Mouse (Mus musculus): ENCODE data around the gene Ces2h. TPM values are rescaled to one million over a fixed set of nuclear protein-coding genes. Genes with fewer than 3 reads are reported as not detected.
"Not testable (repeated sequence)": the region's sequence is repeated elsewhere in the genome, so short reads cannot be mapped to it uniquely, and the experiment has no call there.

Ces2h gene
- not detected for polyA plus RNA-seq (2017; shearing (Covaris generic))

DNA sequence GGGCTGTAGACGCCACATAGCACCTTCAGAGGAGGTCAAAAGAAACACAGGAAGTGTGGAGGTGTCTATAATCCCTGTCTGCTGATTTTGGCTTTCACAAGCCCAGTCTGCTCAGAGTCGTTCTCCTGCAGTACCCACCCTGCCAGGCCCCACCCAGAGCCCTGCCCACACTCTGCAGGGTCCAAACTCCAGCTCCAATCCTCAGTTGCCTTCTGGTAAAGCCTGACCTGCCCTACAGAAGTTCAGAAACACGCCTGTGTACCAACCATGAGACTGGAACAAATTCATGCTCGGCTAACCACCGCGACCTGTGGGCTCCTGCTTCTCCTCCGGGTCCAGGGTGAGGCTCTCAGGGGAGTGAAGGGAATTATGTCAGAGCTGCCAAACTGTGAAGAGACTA, at the start of gene Ces2h:
Gene Ces2h (plus strand): TSS at position 268 of the 400 bp plus-strand sequence.
- no peak for ATAC-seq

DNA sequence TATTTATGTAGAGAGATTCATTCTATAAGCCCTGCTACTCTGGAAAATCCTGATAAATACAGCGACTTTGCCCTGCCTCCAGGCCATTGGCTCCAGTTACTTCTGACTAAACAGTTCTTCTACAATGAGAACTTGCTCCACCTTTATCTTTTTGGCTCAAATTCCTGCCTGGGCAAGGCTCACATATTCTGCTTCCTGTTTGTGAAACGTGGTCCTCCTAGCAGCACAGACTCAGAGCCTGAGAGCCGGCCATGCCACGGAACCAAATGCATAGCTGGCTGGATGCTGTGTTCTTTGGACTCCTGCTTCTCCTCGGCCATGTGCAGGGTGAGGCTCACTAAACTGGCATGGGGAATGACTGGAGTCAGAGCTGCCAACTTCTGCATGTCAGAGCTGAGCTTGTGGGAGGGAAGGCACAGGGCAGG, 39.1 kb upstream of the Ces2h start, which contains the start of gene Ces2g:
Gene Ces2g (plus strand): TSS at position 182 of the 425 bp plus-strand sequence.
- no peak for ATAC-seq

DNA sequence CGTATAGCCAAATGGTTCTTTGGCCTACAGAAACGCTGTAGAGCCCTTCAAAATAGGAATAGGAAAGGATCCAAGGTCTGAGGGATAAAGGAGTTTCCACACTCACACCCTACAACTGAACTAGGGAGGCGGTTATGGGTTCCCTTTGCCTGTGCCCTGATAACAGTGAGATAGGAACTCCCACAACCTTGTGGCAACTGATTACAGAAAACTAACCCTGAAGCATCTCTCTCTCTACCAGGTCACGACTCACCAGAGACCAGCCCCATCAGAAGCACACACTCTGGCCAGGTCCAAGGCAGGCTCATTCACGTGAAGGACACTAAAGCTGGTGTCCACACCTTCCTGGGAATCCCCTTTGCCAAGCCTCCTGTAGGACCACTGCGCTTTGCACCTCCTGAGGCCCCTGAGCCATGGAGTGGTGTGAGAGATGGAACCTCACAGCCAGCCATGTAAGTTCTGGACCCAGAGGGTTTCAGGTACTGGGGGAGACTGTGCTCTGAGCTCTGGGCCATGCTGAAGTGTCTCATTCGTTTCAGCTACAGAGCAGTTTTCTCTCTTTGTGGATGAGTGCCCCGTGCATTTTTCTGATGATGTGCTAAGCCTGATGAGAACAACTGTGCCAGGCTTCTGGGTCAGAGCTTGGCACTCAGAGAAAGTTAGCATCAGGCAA, 38.3 kb upstream of the Ces2h start:
- no peak for ATAC-seq

DNA sequence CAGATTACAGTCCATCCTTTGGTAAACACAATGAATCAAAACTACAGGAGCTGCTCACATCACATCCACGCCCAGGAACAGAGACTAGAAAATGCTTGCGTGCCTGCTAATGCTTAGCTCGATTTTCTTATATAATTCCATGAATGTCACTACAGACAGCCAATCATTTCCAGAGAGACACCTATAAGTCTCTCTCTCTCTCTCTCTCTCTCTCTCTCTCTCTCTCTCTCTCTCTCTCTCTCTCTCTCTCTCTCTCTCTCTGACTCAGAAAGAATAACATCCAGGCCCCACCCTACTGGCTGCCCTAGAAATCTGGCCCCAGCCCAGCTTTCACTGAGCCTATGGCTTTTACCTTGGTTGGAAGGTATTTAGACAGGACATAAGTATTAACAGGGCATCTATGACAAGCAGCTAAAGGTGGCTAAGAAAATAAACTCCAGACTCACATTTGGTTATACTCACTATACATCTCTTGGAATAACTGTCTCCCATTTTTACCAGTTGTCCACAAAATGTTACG, 37.2 kb upstream of the Ces2h start:
- no peak for ATAC-seq

DNA sequence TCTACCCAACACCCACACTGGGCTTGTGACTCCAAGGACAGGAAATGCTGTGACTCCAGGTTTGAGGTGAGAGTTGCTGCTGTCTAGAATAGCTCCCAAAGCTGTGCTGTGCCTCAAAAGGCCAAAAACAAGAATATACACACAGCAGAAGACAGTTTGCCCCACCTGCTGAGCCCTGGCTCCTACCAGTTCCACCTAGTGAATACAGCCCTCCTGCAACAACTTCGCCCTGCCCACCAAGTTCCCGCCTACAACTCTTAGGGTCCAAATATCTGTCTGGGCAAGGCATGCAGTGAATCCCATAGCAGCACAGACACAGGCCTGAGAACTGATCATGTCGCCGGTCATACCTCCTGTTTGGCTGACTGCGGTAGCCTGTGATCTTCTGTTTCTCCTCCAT, 16.5 kb upstream of the Ces2h start:
- no peak for ATAC-seq

DNA sequence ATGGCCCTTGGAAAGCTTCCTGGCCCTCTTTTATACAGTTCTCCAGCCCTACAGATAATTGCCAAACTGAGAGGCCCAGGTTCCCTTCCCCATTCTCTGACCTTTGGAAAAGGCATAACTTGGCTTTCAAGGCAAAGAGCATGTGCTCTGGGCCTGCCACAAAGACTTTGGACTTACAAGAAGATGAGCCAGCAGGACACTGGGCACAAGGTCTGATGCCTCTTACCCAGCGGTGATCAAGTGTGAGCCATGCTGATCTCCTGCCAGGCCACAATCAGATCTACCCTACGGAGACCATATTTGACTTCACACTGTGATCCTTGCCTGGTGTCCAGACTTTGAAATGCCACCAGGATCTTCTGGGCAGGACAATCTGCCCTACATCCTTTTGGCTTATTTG, 15.7 kb upstream of the Ces2h start:
- ATAC-seq, result no peak

DNA sequence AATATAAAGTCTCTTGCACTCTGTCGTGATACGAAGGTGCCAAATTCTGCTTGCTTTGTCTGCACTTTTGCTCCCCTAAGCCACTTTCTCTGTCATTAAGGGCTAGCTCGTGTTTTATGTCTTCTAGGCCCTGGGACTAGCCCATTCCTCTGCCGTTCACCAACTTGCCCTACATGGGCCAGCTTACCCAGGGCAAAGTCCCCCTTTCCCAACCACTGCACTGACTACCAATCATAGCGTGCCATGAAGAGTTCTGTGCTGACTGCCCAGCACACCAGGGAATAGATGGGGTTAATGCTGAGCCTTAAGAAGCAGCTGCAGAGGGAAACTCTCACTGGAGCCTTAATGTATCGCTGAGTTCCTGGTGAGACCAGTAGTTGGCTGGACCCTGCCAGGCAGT, 2.5 kb upstream of the Ces2h start:
- no peak for ATAC-seq

DNA sequence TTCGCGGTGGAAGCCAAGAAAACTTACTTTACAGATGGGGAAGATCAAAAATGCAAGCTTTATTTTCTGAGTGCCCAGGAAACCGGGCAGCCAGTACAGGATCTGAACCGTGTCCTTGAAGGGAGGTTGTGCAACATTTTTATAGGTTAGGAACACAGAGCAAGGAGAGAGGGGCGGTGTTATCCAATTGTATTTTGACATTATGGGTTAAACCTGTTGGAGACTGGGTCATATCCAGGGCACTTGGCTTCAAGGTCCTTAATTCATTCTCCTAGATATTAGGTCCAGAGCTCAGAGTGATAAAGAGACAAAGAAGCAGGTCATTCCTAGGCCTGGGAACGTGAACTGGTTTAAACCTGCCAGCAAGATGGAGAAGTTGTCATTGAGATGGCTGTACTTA, 1.5 kb upstream of the Ces2h start:
- ATAC-seq, result no peak

DNA sequence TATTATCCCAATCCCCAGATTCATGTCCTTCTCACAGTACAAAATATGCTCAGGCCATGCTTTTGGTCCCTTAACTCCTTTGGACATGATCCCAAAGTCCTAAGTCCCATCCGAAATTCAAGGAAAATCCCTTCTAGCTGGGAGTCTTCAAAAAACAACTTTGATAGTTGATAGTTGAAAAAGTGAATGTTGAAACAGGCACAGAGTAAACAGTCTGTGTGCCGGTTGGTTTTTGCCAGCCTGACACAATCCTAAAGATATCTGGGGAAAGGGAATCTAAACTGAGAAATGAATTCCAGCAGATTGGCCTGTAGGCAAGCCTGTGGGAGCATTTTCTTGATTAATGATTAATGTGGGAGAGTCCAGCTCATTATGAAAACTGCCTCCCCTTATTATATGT, 9.3 kb downstream of the Ces2h start:
- ATAC-seq, result no peak

DNA sequence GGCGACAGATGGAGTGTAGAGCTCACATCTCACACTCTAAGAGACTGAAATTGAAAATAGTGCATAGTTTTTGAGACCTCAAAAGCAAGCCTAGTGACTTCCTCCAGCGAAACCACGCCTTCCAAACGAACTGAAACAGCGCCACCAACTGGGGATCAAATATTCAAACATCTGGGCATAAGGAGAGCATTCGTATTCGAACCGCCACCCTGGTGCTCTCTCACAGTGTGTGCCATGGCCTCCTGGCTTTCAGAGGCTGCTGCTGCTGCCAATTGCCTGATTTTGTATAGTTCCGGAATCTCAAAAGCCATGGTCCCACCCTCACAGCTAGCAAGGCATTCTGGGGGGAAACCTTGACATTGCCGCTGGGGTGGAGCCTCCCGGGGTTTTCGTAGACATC, 10.5 kb downstream of the Ces2h start:
- ATAC-seq, result no peak

DNA sequence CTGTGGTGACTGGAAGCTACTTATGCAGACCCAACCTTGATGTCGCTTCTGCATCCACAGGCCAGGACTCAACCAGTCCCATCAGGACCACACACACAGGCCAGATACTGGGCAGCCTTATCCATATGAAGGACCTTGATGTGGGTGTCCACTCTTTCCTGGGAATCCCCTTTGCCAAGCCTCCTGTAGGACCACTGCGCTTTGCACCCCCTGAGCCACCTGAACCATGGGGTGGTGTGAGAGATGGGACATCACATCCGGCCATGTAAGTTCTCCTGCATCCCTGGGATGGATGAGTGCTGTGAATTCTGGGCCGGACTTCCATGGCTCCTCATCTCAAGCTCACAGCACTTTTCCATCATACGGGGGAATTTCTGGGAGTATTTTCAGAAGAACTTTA, 13.7 kb downstream of the Ces2h start:
- ATAC-seq, result no peak

DNA sequence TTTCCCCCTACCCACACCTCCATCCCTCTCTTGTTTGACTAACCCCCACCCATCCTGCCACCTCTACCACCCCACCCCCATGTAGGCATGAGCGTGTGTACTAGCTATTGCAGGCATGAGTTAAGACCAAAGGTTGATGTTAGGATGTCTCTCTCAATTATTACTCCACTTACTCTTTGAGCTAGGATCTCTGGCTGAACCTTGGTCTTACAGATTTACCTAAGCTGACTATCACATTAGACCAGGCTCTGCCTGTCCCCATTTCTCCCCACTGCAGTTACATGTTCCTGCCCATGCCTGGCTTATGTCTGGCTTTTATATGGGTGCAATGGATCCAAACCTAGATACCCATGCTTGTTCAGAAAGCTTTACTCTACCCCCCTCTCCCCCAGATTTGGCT, 21.3 kb downstream of the Ces2h start:
- ATAC-seq, result no peak

DNA sequence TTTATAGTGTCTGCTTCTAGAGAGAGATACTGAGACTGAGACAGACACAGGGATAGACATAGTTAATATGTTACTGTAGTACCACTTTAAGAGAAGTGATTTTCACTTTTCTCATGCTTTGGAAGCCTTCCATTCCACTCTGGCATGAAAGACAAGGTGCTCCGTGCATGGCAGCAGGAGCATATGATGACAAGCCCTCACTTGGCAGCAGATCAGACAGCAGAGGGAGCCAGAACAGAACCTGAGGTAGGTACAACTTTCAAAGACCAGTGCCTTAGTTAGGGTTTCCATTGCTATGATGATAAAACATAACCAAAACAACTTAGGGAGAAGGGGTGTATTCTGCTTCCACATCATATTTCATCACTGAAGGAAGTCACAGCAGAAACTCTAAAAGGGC, 22.4 kb downstream of the Ces2h start:
- no peak for ATAC-seq

DNA sequence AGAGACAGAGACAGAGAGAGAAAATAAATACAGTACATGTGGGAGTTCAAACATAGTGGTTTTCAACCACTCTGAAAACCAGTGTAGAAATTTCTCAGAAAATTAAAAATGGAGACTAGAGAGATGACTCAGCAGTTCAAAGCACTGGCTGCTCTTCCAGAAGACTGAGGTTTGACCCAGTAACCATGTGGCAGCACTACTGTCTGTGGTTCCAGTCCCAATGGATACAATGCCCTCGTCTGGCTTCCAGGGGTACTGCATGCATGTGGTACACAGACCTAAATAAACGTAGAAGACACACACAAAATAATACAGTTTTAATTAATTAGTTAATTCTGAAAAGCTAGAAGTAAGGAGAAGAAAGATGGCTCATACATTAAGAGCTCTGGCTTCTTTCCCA, 24.4 kb downstream of the Ces2h start:
- no peak for ATAC-seq

DNA sequence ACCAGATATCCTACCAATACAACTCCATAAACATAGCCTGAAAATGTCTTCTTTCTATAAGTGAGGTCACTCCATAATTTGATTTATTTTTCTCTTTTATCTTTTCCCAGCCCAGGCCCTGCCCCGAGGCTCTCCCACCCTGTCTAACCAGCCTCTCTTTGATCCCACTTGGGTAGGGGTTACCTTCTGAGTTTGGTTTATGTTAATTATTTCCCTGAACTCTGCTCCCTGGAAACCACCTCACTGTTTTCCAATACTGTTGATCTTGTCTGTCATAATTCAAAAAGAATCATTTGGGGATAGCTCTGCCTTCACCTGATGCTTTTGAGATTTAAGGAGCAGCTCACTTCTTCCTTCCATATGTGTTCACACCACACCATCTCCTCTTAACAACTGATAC, 42.9 kb downstream of the Ces2h start:
- no peak for ATAC-seq

DNA sequence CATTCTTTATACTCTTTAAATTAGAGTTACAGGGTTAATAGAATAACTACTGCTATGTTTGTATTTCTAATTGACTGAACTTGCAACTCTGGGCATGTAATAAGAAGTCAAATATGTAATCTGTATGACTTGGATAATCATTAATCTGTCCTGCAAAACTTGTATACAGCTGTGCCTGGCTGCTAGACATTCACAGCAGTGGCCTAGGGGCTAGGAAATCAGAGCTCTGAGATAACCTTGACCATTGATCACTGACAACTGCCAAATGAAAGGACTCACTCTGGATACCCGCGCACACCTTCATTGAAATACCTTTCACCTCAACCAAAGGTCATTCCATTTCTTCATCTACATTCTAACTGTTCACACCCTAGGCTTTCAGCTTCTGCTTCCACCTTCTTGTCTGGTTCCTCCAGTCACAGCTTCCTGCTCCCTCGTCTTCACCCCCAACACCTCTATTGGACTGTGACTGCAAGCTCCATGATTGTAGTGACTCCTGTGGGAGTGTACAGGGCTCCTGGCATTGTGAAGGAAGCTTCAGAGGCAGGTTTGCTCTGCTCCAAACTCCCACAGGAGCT, 45.3 kb downstream of the Ces2h start:
- no peak for ATAC-seq

DNA sequence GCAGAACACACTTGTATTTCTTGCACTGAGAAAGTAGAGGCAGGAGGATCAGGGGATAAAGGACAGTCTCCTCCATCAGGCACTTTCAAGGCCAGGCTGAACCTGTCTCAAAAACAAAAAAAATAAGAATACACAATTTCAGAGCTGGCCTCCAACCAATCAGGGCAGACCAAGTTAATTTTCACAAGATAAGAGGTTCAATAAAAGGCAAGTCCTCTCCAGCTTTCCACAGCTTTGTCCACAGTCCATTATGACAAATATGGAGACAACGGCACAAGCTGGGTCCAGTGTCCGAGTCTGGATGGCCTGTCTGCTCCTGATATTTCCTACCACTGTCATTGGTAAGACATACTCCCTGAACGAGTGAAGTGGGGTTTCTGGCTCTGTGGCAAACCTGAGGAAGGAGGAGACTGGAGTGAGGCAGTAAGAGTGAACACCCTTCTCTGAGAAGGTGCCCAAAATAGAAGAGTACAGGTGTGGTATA, 47.8 kb downstream of the Ces2h start, which contains the start of gene Ces3a:
Gene Ces3a (plus strand): TSS at position 231 of the 484 bp plus-strand sequence.
- ATAC-seq, result no peak

DNA sequence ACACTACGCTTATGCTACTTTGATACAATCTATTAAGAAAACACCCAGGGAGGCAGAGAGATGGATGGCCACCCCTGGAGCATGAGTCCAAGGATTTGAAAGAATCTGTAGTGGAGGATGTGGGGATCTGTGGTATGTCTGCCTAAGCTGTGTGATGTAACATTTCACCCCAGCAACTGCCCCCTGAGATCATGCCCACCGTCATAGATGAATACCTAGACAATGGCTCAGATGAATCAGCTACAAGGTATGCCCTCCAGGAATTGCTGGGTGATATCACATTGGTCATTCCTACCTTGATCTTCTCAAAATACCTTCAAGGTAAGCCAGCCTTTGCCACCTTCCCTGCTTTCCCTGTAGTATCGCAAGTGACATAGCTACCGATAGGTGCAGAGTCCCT, 55.6 kb downstream of the Ces2h start:
- no peak for ATAC-seq

DNA sequence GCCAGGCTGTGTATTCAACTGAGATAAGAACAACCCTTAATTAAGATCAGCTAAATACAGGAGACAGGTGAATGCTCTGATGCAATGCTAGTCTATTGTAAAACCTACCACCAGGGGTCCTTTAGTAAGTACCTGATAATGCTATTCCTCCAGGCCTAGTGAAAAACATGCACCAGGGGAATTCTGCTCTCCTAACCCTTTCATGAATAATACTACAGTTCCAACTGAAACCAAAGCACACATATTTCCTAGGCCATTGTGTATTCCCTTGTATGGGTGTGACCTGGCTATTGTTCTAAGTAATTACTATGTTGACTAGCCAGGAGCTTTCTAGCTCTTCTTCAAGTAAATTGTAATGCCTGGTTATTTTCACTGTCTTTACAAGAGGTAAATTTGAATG, 59.4 kb downstream of the Ces2h start:
- ATAC-seq, result no peak

DNA sequence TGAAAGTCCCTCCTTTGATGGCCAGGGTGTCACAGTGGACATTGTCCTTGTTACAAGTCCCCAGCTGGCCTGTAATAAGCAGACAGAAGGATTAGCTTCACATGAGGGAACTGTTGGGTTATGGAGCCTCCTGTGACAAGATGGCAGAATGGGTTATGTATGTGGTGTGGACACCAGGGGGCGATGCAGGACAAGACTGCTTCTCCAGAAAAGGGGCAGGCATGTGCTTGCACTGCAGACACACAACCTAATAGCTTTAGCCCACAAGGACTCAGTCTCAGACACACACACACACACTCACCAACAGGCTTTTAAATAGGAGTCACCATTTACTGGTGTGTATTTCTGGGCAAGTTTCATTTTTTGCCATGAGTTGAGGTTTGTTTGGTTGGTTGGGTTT, 66.1 kb downstream of the Ces2h start:
- no peak for ATAC-seq

DNA sequence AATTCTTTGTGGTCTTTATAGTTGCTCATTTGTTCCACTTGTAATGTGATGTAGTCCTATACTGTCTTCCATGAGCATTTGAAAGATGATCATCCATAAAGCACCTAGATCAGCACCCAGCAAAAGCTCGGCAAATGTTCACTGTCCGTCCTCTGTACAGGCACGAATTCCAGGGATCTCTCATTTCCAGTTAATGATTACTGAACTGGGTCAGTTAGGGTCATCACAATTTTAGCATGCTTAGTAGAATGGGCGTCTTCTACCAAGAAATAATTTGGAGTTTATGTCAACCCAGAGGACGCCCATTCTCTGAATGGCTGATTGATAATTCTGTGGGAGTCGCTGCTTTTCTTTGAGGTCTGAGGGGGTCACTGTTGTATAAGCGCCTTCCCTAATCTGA, 67.3 kb downstream of the Ces2h start:
- not testable (repeated sequence) for ATAC-seq

DNA sequence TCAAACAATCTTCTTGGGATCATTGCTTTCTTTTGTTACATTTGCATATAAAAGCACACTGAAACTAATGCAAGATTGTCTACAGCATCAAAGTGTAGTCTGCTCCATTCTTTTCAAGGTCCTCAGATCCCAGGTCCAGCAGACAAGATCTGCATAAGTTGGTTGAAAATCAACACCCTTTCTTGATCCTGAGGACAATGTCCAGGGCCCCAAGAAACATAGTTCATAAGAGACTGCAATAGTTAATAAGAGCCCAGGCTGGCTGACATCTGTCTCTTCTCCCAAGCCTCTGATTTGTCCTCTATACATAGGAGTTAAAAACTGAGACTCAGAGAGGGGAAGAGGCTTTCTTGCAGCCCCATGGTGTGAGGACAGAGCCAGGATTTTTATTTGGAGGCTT, 68.3 kb downstream of the Ces2h start:
- ATAC-seq, result no peak
